Mouse (Mus musculus) embryonic fibroblast, embryonic 13.5 days (primary cell): ENCODE measurements around the gene Kmt2d. TPM values are rescaled to one million over a fixed set of nuclear protein-coding genes. Genes with fewer than 3 reads are reported as not detected.

ENCODE experiments used
- H3K27ac ChIP-seq: 2 replicates; pipeline ENCODE4 v1.5.1; 2012; ENCODE audit warnings: low read length, control low read depth, inconsistent platforms; ENCODE audit not compliant: insufficient read depth
- H3K4me1 ChIP-seq: 2 replicates; pipeline ENCODE4 v1.6.1; 2011; ENCODE audit warnings: low read length; ENCODE audit not compliant: control insufficient read depth, insufficient read depth
- H3K4me3 ChIP-seq: 2 replicates; pipeline ENCODE4 v1.5.1; 2011; ENCODE audit warnings: mild to moderate bottlenecking, control low read depth, low read length; ENCODE audit not compliant: insufficient read depth
- CTCF ChIP-seq: IDR thresholded peaks from 2 replicates; pipeline ENCODE4 v1.5.1; 2011; ENCODE audit warnings: mild to moderate bottlenecking, control low read depth, low read length, moderate library complexity, borderline replicate concordance; ENCODE audit not compliant: insufficient read depth
- POLR2A ChIP-seq: IDR thresholded peaks from 2 replicates; pipeline ENCODE4 v1.6.1; 2011; ENCODE audit warnings: low read depth, mild to moderate bottlenecking, control low read depth, low read length, moderate library complexity
- polyA plus RNA-seq: library from polyadenylated mRNA; stranded (reverse); fragments of >200 nt; gene quantifications from 2 replicates; pipeline ENCODE4 v1.2.4, GENCODE M21; 2011; ENCODE audit warnings: low read depth; ENCODE audit not compliant: missing spikeins, insufficient read length

Kmt2d gene
- polyA plus RNA-seq, 1 experiment, result 28.0 TPM

GRCm38 (mm10) chr15:98791771-98792170, 79.2 kb downstream of the Kmt2d start:
- H3K4me3 ChIP-seq, result no peak overlapping the region
- H3K27ac ChIP-seq, result no peak overlapping the region
- no peak for TF ChIP-seq CTCF
- H3K4me1 ChIP-seq, result peaks cover 3% of the 10 kb centered on the region; the same call in 1 of the 2 replicates

DNA sequence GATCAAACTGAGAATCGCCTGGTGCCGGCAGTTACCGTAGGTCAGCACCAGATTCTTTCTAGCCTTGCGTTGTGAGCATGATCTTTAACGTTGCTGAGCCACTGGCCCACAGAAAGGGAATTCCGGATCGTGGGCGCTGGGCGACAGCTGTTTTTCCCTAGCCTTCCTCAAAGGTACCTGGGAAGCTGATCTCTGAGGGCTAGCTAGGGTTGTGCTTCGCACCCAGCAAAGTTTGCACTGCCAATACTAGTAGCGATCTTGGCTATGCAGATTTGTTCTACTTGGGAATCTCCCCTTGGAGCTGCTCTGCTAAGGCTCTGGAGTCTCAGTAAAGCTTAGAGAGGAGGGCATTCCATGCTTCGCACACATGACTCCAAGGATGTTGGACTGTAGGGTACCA, 79.8 kb downstream of the Kmt2d start:
- H3K4me3 ChIP-seq, result peak overlapping the region; percentile 8; the same call in 1 of the 2 replicates
- TF ChIP-seq CTCF, result no peak
- TF ChIP-seq POLR2A, result no peak
- H3K27ac ChIP-seq, result no peak overlapping the region
- H3K4me1 ChIP-seq, result peaks cover 3% of the 10 kb centered on the region; the same call in 1 of the 2 replicates

DNA sequence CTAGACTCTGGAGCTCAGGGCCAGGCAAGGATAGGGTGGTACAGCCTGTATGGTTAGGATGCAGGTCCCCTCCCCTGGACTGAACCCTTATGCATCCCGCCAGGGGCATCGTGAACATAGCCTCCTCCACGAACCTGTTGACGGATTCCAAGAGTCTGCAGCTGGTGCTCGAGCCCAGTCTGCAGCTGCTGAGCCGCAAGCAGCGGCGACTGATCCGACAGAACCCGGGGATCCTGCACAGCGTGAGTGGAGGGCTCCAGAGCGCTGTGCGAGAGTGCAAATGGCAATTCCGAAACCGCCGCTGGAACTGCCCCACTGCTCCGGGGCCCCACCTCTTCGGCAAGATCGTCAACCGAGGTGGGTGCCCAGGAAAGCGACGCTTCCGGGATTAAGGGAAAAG, 80.2 kb downstream of the Kmt2d start:
- Histone ChIP-seq H3K4me1 (peaks cover 3% of the 10 kb centered on the region; the same call in 1 of the 2 replicates), H3K27ac (no peak overlapping the region), H3K4me3 (peak overlapping the region; percentile 8; the same call in 1 of the 2 replicates)
- TF ChIP-seq CTCF (no peak), POLR2A (no peak)

- Histone ChIP-seq H3K4me3 (0 out of 2 replicates have a peak within 1 kb of the TSS, but pooled peaks have one; percentile 8), H3K27ac (no peak within 1 kb of the TSS), H3K4me1 (peaks cover 3% of the 10 kb centered on the region; the same call in 1 of the 2 replicates)
- TF ChIP-seq CTCF (peak; percentile 72), POLR2A (no peak)
Observed at GRCm38 (mm10) chr15:98789661-98790535, 81.1 kb downstream of the Kmt2d start, which contains the start of gene Wnt1. Gene Wnt1 (plus strand): TSS chr15:98789857.

- Histone ChIP-seq H3K27ac (no peak overlapping the region), H3K4me3 (no peak overlapping the region), H3K4me1 (peaks cover 3% of the 10 kb centered on the region; the same call in 1 of the 2 replicates)
- TF ChIP-seq CTCF (no peak), POLR2A (no peak)
Observed at GRCm38 (mm10) chr15:98788972-98789660, 81.9 kb downstream of the Kmt2d start.

DNA sequence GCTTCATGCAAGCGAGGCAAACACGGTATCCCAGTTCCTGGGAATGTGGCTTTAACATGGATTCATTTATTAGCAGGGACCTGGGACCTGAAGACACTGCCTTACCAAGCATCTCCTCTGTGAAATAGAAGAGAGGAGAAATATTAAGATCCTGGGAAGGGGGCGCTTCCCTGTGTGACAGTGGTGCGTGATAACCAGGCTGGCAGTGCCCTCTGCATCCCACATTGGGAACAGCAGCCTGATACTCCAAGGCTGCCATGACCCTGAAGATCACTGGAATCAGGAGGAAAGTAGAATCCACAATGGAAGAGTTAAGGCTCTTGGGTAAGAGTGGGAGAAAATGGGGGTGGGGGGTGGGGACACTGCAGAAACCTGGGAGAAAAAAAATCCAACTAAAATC, 83.1 kb downstream of the Kmt2d start:
- peak; percentile 88; the same call in 1 of the 2 replicates for TF ChIP-seq CTCF
- TF ChIP-seq POLR2A, result no peak
- no peak overlapping the region for H3K27ac ChIP-seq
- no peak overlapping the region for H3K4me3 ChIP-seq

DNA sequence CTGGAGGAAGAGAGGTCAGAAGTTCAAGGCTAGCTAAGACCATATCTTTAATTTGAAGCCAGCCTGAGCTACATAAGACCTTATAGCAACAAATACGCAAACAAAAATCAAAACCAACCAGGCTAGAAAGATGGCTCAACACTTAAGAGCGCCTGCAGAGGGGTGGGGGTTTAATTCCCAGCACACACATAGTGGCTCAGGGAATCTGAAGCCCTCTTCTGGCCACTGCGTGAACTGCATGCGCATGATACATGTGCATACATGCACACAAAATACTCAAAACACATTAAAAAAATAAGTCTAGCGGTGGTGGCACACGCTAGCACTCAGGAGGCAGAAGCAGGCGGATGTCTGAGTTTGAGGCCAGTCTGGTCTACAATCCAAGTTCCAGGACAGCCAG, 85.3 kb downstream of the Kmt2d start:
- Histone ChIP-seq H3K4me1 (peaks cover 7% of the 10 kb centered on the region; the same call in 1 of the 2 replicates), H3K4me3 (no peak overlapping the region), H3K27ac (no peak overlapping the region)
- TF ChIP-seq POLR2A (no peak), CTCF (peak; percentile 31; the same call in 1 of the 2 replicates)

More for the DNA sequence above, 83.1 kb downstream of the Kmt2d start:
- H3K4me1 ChIP-seq, result peaks cover 3% of the 10 kb centered on the region; the same call in 1 of the 2 replicates

Other genes with a start within 250 kb of the Kmt2d start
- gene Cacnb3, start 240.4 kb downstream of the Kmt2d start, polyA plus RNA-seq, result 40.5 and 44.2 TPM in 2 replicates
- gene Ddx23, start 208.3 kb downstream of the Kmt2d start, polyA plus RNA-seq, result 58.8 and 62.4 TPM in 2 replicates
- 9.6 and 14.3 TPM in 2 replicates for gene Rnd1, start 193.7 kb downstream of the Kmt2d start, polyA plus RNA-seq
- gene Ccdc65, start 163.0 kb downstream of the Kmt2d start, polyA plus RNA-seq, result 2.7 and 3.2 TPM in 2 replicates
- 48.6 and 57.3 TPM in 2 replicates for gene Fkbp11, start 143.0 kb downstream of the Kmt2d start, polyA plus RNA-seq
- gene Arf3, start 108.0 kb downstream of the Kmt2d start, polyA plus RNA-seq, result 91.3 and 112 TPM in 2 replicates
- gene Wnt10b, start 93.1 kb downstream of the Kmt2d start, polyA plus RNA-seq, result 1.9 and 5.8 TPM in 2 replicates
- gene Wnt1, start 81.3 kb downstream of the Kmt2d start, polyA plus RNA-seq, result not detected in 2 replicates
- not detected in 2 replicates for gene Ddn, start 61.7 kb downstream of the Kmt2d start, polyA plus RNA-seq
- 94.2 and 101 TPM in 2 replicates for gene Prkag1, start 39.7 kb downstream of the Kmt2d start, polyA plus RNA-seq
- gene Rhebl1, start 23.3 kb upstream of the Kmt2d start, polyA plus RNA-seq, result 6.0 and 7.8 TPM in 2 replicates
- 0.14 and 0.27 TPM in 2 replicates for gene Dhh, start 27.3 kb upstream of the Kmt2d start, polyA plus RNA-seq
- gene Lmbr1l, start 47.0 kb upstream of the Kmt2d start, polyA plus RNA-seq, result 11.3 and 14.7 TPM in 2 replicates
- gene Tuba1b, start 63.4 kb upstream of the Kmt2d start, polyA plus RNA-seq, result 3,138 and 3,689 TPM in 2 replicates
- 333 and 559 TPM in 2 replicates for gene Gm49450, start 82.3 kb upstream of the Kmt2d start, polyA plus RNA-seq
- 1,082 and 1,134 TPM in 2 replicates for gene Tuba1a, start 82.5 kb upstream of the Kmt2d start, polyA plus RNA-seq
- gene Tuba1c, start 158.7 kb upstream of the Kmt2d start, polyA plus RNA-seq, result 171 and 395 TPM in 2 replicates
- gene Prph, start 184.0 kb upstream of the Kmt2d start, polyA plus RNA-seq, result 0.60 TPM in 1 of 2 replicates, not detected in the other
- gene Troap, start 203.4 kb upstream of the Kmt2d start, polyA plus RNA-seq, result 12.2 and 19.9 TPM in 2 replicates
- not detected in 2 replicates for gene C1ql4, start 216.6 kb upstream of the Kmt2d start, polyA plus RNA-seq
- not detected in 2 replicates for gene Dnajc22, start 222.0 kb upstream of the Kmt2d start, polyA plus RNA-seq